Mouse (Mus musculus): ENCODE data around the gene Reg1.
A peak's percentile ranks its signal among the peaks of the same experiment; 100 is the strongest.
"Not testable (repeated sequence)": the region's sequence is repeated elsewhere in the genome, so short reads cannot be mapped to it uniquely, and the experiment has no call there.

The Reg1 gene

GRCm38 (mm10) chr6:78422411-78422810 lies at the start of gene Reg1:
Reg1 (plus strand) TSS chr6:78422711.
- not testable (repeated sequence) for DNase-seq (ENCODE audit: low spot score in 2 of 2)

GRCm38 (mm10) chr6:78378765-78379164 lies 43.7 kb upstream of the Reg1 start, which contains the start of gene Reg3d:
Reg3d (minus strand) TSS chr6:78378865.
- no peak for DNase-seq (ENCODE audit: low spot score in 2 of 2)

GRCm38 (mm10) chr6:78380409-78380808 lies 42.1 kb upstream of the Reg1 start, which contains the start of gene Reg3a:
Reg3a (plus strand) TSS chr6:78380709.
- no peak for DNase-seq (ENCODE audit: low spot score in 2 of 2)

- no peak for DNase-seq (ENCODE audit: low spot score in 2 of 2)
Observed at GRCm38 (mm10) chr6:78385609-78386008, 36.9 kb upstream of the Reg1 start.

- DNase-seq (ENCODE audit: low spot score in 2 of 2), result not testable (repeated sequence)
Observed at GRCm38 (mm10) chr6:78395323-78395722, 27.2 kb upstream of the Reg1 start, which contains the start of gene Reg2. Reg2 (plus strand) TSS chr6:78395623.

GRCm38 (mm10) chr6:78425497-78425896 lies 3.0 kb downstream of the Reg1 start:
- no peak for DNase-seq (ENCODE audit: low spot score in 2 of 2)

GRCm38 (mm10) chr6:78447202-78447601 lies 24.7 kb downstream of the Reg1 start:
- DNase-seq (ENCODE audit: low spot score in 2 of 2), result no peak

GRCm38 (mm10) chr6:78448409-78448808 lies 25.9 kb downstream of the Reg1 start:
- no peak for DNase-seq (ENCODE audit: low spot score in 2 of 2)

- no peak for DNase-seq (ENCODE audit: low spot score in 2 of 2)
Observed at GRCm38 (mm10) chr6:78452804-78453203, 30.3 kb downstream of the Reg1 start.

GRCm38 (mm10) chr6:78460191-78460825 lies 37.8 kb downstream of the Reg1 start:
- peak; percentile 17 to 19 for DNase-seq (ENCODE audit: low spot score in 2 of 2)

GRCm38 (mm10) chr6:78462360-78462759 lies 39.8 kb downstream of the Reg1 start:
- DNase-seq (ENCODE audit: low spot score in 2 of 2), result no peak

GRCm38 (mm10) chr6:78463266-78463665 lies 40.8 kb downstream of the Reg1 start:
- DNase-seq (ENCODE audit: low spot score in 2 of 2), result no peak

GRCm38 (mm10) chr6:78468772-78469171 lies 46.3 kb downstream of the Reg1 start, which contains the start of gene Reg3g:
Reg3g (minus strand) TSS chr6:78468872.
- DNase-seq (ENCODE audit: low spot score in 2 of 2), result no peak

- DNase-seq (ENCODE audit: low spot score in 2 of 2), result no peak
Observed at GRCm38 (mm10) chr6:78469287-78469686, 46.8 kb downstream of the Reg1 start.

All from frontal cortex, postnatal 14 days (tissue).